23 mouse cellular contexts compared by ENCODE assay signal in the genomic region with DNA sequence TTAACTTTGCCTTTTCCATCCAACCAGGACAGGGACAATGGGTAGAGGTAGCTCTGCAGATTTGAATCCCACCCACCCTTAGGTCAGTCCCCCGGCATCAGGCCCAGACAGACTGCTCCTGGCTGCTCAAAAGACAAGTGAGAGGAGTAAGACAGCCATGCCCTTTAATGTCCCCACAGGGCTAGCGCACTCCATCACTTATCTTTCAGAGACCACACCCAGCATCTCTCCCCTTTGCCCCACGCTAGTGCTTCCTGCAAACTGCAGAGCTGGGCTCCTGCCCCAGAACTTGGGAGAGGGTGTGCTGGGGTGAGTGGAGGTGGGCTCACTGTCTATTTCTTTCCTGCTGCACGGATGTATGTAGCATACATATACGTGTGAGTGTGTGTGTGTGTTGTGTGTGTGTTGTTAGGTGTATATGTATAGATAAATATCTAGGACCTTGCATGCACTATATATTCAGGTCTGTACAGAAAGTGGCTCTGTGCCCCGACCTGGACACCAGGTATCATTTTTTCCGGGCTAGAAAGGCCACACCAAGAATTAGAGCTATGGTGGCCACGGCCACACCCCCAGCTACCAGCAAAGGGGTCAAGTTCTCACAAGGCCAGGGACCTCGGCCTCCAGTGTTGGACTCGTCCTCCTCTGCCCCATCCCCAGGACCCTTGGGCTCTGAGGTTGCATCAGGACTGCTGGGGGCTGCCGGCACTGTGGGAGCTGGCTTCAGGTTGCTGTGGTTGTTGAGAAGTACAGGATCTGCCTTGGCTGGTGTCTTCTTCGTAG. TPM values are rescaled to one million over a fixed set of nuclear protein-coding genes. Genes with fewer than 3 reads are reported as not detected.
"Had no signal": no experiment of that assay in that cellular context is flagged by ENCODE, and none has a peak within 500 bp of the region (broad histone marks: within the 10 kb centered on the region; RNA-seq: fewer than 3 reads in every experiment).

No protein-coding gene starts in this region.

- H3K4me2 ChIP-seq: limb, embryonic 13.5 days; liver, embryonic 12.5 days; lung, embryonic 15.5 days; midbrain, embryonic 12.5 days had no signal

- H3K27me3 ChIP-seq: limb, embryonic 13.5 days; lung, embryonic 15.5 days; midbrain, embryonic 15.5 days; neural tube, embryonic 12.5 days; neural tube, embryonic 15.5 days had no signal

- ATAC-seq: liver, embryonic 12.5 days; midbrain, embryonic 15.5 days had no signal

- H3K9ac ChIP-seq: liver, embryonic 12.5 days; lung, embryonic 15.5 days; midbrain, embryonic 12.5 days; midbrain, embryonic 15.5 days; neural tube, embryonic 12.5 days; neural tube, embryonic 15.5 days had no signal

- H3K4me1 ChIP-seq: lung, embryonic 15.5 days had no signal

- H3K4me3 ChIP-seq: limb, embryonic 10.5 days; limb, embryonic 13.5 days; liver, embryonic 12.5 days; lung, embryonic 15.5 days; midbrain, embryonic 12.5 days; midbrain, embryonic 15.5 days; neural tube, embryonic 12.5 days; neural tube, embryonic 15.5 days had no signal

- H3K9me3 ChIP-seq: limb, embryonic 10.5 days; limb, embryonic 13.5 days; liver, embryonic 12.5 days; lung, embryonic 15.5 days; midbrain, embryonic 12.5 days; midbrain, embryonic 15.5 days; neural tube, embryonic 12.5 days; neural tube, embryonic 15.5 days had no signal

- DNase-seq: kidney, adult 11 months; kidney, adult 9 months; kidney, postnatal 14 days; kidney, postnatal 4 days; liver; lung, postnatal 10 days; lung, postnatal 36 days; right cerebral cortex, adult 18-20 months; right cerebral cortex, postnatal 14 days; right cerebral cortex, postnatal 4 days; thymus, adult 2 months; thymus, postnatal 14 days; thymus, postnatal 4 days had no signal

- H3K27ac ChIP-seq: limb, embryonic 10.5 days; limb, embryonic 13.5 days; liver, embryonic 12.5 days; lung, embryonic 15.5 days; midbrain, embryonic 12.5 days; midbrain, embryonic 15.5 days; neural tube, embryonic 12.5 days; neural tube, embryonic 15.5 days; stomach, postnatal 0 days had no signal

RNA-seq across cellular contexts. Expression of a gene that starts 2.2 kb away (rescaled TPM):
- polyA plus RNA-seq: liver, embryonic 16.5 days had no signal
